Mouse (Mus musculus) heart, adult 8-10 months (tissue): ENCODE data around the gene Slc22a23. TPM values are rescaled to one million over a fixed set of nuclear protein-coding genes. Genes with fewer than 3 reads are reported as not detected.

Experiments used
- DNase-seq: peaks from one replicate; pipeline ENCODE4 v3.0.0; 2022; ENCODE audit warnings: low spot score
- total RNA-seq, 4 experiments: library from RNA; stranded (reverse); gene quantifications; 2 replicates each; pipeline ENCODE4 v1.2.4; 2022

Slc22a23 gene
- total RNA-seq, 4 experiments from 2014 or later, result 8.8 to 12.5 (median 10.9) TPM

- DNase-seq, result no peak
Measured at GRCm38 (mm10) chr13:34163304-34163975, 181.5 kb downstream of the Slc22a23 start.

- peak; percentile 94 for DNase-seq
Measured at GRCm38 (mm10) chr13:34162491-34163303, 182.3 kb downstream of the Slc22a23 start, which contains the start of gene Psmg4. Psmg4 (plus strand) TSS chr13:34162964.

GRCm38 (mm10) chr13:34159926-34160325, 185.1 kb downstream of the Slc22a23 start:
- DNase-seq, result no peak

GRCm38 (mm10) chr13:34157596-34158157, 187.3 kb downstream of the Slc22a23 start:
- DNase-seq, result no peak

- no peak for DNase-seq
Measured at GRCm38 (mm10) chr13:34156840-34157185, 188.2 kb downstream of the Slc22a23 start.

- no peak for DNase-seq
Measured at GRCm38 (mm10) chr13:34156133-34156839, 188.7 kb downstream of the Slc22a23 start.

- peak; percentile 70 for DNase-seq
Measured at GRCm38 (mm10) chr13:34154931-34155272, 190.1 kb downstream of the Slc22a23 start.

GRCm38 (mm10) chr13:34154217-34154930, 190.6 kb downstream of the Slc22a23 start:
- DNase-seq, result peak; percentile 78

- DNase-seq, result peak; percentile 31
Measured at GRCm38 (mm10) chr13:34153254-34154011, 191.5 kb downstream of the Slc22a23 start.

GRCm38 (mm10) chr13:34152695-34153094, 192.3 kb downstream of the Slc22a23 start:
- DNase-seq, result no peak

GRCm38 (mm10) chr13:34151425-34151824, 193.6 kb downstream of the Slc22a23 start:
- no peak for DNase-seq

- no peak for DNase-seq
Measured at GRCm38 (mm10) chr13:34150271-34151027, 194.5 kb downstream of the Slc22a23 start.

- no peak for DNase-seq
Measured at GRCm38 (mm10) chr13:34149463-34150176, 195.4 kb downstream of the Slc22a23 start.

GRCm38 (mm10) chr13:34148767-34149392, 196.1 kb downstream of the Slc22a23 start:
- DNase-seq, result peak; percentile 74

- peak; percentile 30 for DNase-seq
Measured at GRCm38 (mm10) chr13:34148181-34148580, 196.8 kb downstream of the Slc22a23 start.

GRCm38 (mm10) chr13:34146916-34147315, 198.1 kb downstream of the Slc22a23 start:
- DNase-seq, result no peak

GRCm38 (mm10) chr13:34143389-34143788, 201.6 kb downstream of the Slc22a23 start:
- DNase-seq, result no peak

GRCm38 (mm10) chr13:34136605-34137004, 208.4 kb downstream of the Slc22a23 start:
- peak; percentile 20 for DNase-seq

- DNase-seq, result no peak
Measured at GRCm38 (mm10) chr13:34134276-34134675, 210.7 kb downstream of the Slc22a23 start.
